In the genomic region with DNA sequence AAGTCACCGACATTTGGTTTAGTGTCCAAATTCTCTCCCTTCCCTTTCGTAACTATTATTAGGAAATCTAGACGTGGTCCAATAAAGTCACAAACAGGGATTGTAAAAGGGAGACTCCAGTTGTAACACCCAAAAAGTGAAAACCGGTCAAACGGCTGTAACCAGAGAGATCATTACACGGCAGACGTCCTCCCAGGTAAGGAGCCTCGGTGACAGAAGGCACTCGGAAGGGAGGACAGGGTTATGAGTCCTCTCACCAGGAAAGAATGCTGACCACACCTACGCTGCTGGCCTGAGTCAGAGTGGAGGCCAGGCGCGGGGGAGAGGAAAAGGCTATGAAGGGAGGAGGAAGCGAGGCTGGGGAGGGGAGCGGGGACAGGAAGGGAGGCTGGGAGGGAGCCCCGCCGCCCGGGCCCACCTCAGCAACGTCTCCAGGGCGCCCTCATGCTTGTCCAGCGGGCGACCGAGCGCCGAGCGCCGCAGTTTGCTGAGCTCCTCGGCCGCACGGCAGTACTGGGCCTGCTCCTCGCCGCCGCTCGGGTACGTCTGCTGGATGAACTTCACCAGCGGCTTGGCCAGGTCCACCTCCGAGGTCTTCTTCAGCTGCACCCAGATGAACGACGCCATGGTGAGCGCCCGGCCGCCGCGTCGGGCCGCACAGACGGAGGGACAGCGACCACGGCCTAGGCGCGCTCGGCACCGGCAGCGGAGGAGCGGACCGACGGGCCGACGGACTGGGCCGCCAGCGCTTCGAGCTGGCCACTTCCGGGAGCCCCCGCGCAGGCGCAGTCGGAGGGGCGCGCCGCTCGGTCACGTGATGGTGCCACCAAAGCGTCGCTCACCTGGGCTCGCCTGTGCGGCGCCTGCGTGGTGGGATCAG, we compare ENCODE assay signal across 8 mouse cellular contexts. TPM values are rescaled to one million over a fixed set of nuclear protein-coding genes. Genes with fewer than 3 reads are reported as not detected.
DNase-seq lines count a peak whose midpoint lies in the region; ATAC-seq and TF ChIP-seq lines count a peak whose summit lies in the region.

A gene (minus strand): TSS at position 779 of the 880 bp plus-strand sequence.

- 1% methylated on average over 77 of the region's 77 CpGs for WGBS in hindbrain, embryonic 10.5 days
- WGBS in lung, postnatal 0 days: 2% methylated on average over 65 of the region's 77 CpGs

- peak within 1 kb of the TSS; percentile 97 for H3K9ac ChIP-seq in lung, postnatal 0 days (replicated peaks; ENCODE audit: low read depth)

- TF ChIP-seq CTCF in lung, postnatal 0 days (IDR thresholded peaks at IDR 0.05): no peak

- H3K36me3 ChIP-seq in hindbrain, embryonic 10.5 days: no peaks in the 10 kb centered on the region
- H3K36me3 ChIP-seq in lung, postnatal 0 days (ENCODE audit: insufficient read depth, low read length): no peaks in the 10 kb centered on the region

- no peaks in the 10 kb centered on the region for H3K9me3 ChIP-seq in hindbrain, embryonic 10.5 days
- H3K9me3 ChIP-seq in lung, postnatal 0 days (ENCODE audit: low read length): no peaks in the 10 kb centered on the region

- H3K4me2 ChIP-seq in lung, postnatal 0 days (replicated peaks; ENCODE audit: low read depth, low read length): peak within 1 kb of the TSS; percentile 66

- peak; percentile 56; the same call in 1 of the 2 replicates for TF ChIP-seq EP300 in lung, postnatal 0 days (IDR thresholded peaks at IDR 0.05)

- H3K27ac ChIP-seq in hindbrain, embryonic 10.5 days: peak within 1 kb of the TSS; percentile 93
- peak within 1 kb of the TSS; percentile 97 for H3K27ac ChIP-seq in lung, postnatal 0 days (ENCODE audit: low read length)

- peak; percentile 91 for DNase-seq in MN1 (ENCODE audit: low spot score)
- peak; percentile 91 for DNase-seq in cerebellum, adult 9-10 months
- DNase-seq in hindbrain, embryonic 10.5 days (ENCODE audit: low spot score): peak; percentile 91
- DNase-seq in layer of hippocampus, adult 9-11 months: peak; percentile 90
- DNase-seq in lung, postnatal 0 days (ENCODE audit: low spot score): peak; percentile 94
- peak; percentile 92 for DNase-seq in ovary, postnatal 14 days (ENCODE audit: low spot score)
- DNase-seq in thymus, postnatal 14 days: peak; percentile 95

- ATAC-seq in frontal cortex, adult (ENCODE audit: low TSS enrichment): peak; percentile 88
- ATAC-seq in lung, postnatal 0 days: peak; percentile 92

- peaks cover 25% of the 10 kb centered on the region for H3K4me1 ChIP-seq in hindbrain, embryonic 10.5 days (replicated peaks)
- peaks cover 14% of the 10 kb centered on the region; the same call in 1 of the 2 replicates for H3K4me1 ChIP-seq in lung, postnatal 0 days (ENCODE audit: insufficient read depth, low read depth, low read length)

- H3K27me3 ChIP-seq in hindbrain, embryonic 10.5 days (ENCODE audit: insufficient read depth, poor library complexity, severe bottlenecking): no peaks in the 10 kb centered on the region
- H3K27me3 ChIP-seq in lung, postnatal 0 days (replicated peaks; ENCODE audit: insufficient read depth, low read length): no peaks in the 10 kb centered on the region

- peak within 1 kb of the TSS; percentile 91 for H3K4me3 ChIP-seq in hindbrain, embryonic 10.5 days
- H3K4me3 ChIP-seq in lung, postnatal 0 days (ENCODE audit: low read depth, low read length): peak within 1 kb of the TSS; percentile 94

RNA-seq across cellular contexts. Expression of the gene that starts here (rescaled TPM):
- 56.4 and 58.5 TPM in 2 replicates for polyA plus RNA-seq in hindbrain, embryonic 10.5 days (2016; fragmentation: Nextera tagmentation; extraction: Ambion mirVana)
- polyA plus RNA-seq in lung, postnatal 0 days (2015; fragmentation: Nextera tagmentation; extraction: Ambion mirVana): 63.8 and 67.2 TPM in 2 replicates

Comparison
In these comparisons a context has a peak if more than half of its experiments do, and no peak if none do; other contexts are left out.
1. Peak in every context shown above with its lines: DNase-seq, ATAC-seq, H3K4me3 ChIP-seq and H3K27ac ChIP-seq.